Mouse (Mus musculus): ENCODE data around the gene Gpr176. TPM values are rescaled to one million over a fixed set of nuclear protein-coding genes. Genes with fewer than 3 reads are reported as not detected.

Gpr176 gene
- polyA plus RNA-seq, 1 experiment from 2014 or later, result 0.39 TPM

DNA sequence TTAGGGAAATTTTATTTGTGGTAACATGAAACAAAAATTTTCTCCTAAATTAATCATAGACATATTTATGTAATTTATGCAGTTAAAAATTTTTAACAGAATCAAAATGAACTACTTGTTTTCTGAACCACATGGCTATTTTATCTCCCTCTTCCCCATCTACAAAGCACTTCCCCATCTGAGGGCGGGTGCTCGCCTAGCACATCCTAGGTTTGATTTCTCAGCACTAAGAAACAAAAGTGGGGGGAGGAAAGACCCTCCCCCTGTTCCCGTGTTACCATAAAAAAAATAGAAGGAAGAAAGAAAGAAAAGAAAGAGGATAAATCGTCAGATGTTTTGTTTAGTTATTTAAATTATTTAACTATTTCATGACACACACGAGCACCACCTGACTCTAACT lies 18.0 kb upstream of the Gpr176 start:
- Histone ChIP-seq H3K27ac (replicated peaks) (no peak overlapping the region), H3K4me2 (replicated peaks; ENCODE audit: low read depth) (no peak overlapping the region), H3K4me1 (replicated peaks; ENCODE audit: control insufficient read depth, insufficient read depth) (no peaks in the 10 kb centered on the region; the same call in 1 of the 2 replicates), H3K27me3 (ENCODE audit: control insufficient read depth, insufficient read depth, low read length) (no peaks in the 10 kb centered on the region), H3K4me3 (ENCODE audit: low read depth, low read length) (no peak overlapping the region), H3K9me3 (ENCODE audit: control insufficient read depth, low read length) (no peaks in the 10 kb centered on the region), H3K9ac (ENCODE audit: low read length) (no peak overlapping the region), H3K36me3 (ENCODE audit: control insufficient read depth, insufficient read depth, low read length) (no peaks in the 10 kb centered on the region)
- WGBS, result 63% methylated on average over 5 of the region's 5 CpGs
- DNase-seq (ENCODE audit: low spot score) (no peak), ATAC-seq (ENCODE audit: low FRiP score, low TSS enrichment) (no peak)
- TF ChIP-seq EP300 (optimal IDR thresholded peaks at IDR 0.05) (no peak), CTCF (IDR thresholded peaks at IDR 0.05; ENCODE audit: low read depth) (no peak)

DNA sequence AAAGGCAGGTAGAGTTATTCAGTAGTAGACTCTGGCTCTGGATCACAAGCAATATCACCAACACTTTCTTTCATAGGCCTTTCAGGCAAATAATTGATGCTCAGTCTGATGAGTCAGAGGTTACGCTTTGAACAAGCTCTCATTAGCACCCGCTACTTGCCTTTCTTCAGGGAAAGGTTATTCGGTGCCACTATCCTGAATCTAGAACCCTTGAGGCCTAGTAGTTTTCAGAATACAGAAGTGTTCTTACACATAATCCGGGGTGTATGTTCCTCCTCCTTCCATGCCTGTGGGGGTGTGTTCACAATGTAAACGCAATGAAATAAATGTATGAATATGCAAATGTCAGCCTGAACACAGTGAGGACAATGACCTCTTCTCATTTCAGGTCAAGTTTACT lies 16.9 kb upstream of the Gpr176 start:
- no peak for TF ChIP-seq EP300 (optimal IDR thresholded peaks at IDR 0.05)
- TF ChIP-seq CTCF (IDR thresholded peaks at IDR 0.05; ENCODE audit: low read depth), result no peak
- no peaks in the 10 kb centered on the region for H3K36me3 ChIP-seq (ENCODE audit: control insufficient read depth, insufficient read depth, low read length)
- peak overlapping the region; percentile 71 for H3K4me2 ChIP-seq (replicated peaks; ENCODE audit: low read depth)
- WGBS, result 64% methylated on average over 5 of the region's 5 CpGs
- ATAC-seq (ENCODE audit: low FRiP score, low TSS enrichment) (no peak), DNase-seq (ENCODE audit: low spot score) (no peak)
- no peak overlapping the region for H3K4me3 ChIP-seq (ENCODE audit: low read depth, low read length)
- H3K9me3 ChIP-seq (ENCODE audit: control insufficient read depth, low read length), result no peaks in the 10 kb centered on the region
- H3K27ac ChIP-seq (replicated peaks), result 0 out of 2 replicates have a peak overlapping the region, but pooled peaks have one; percentile 8
- H3K4me1 ChIP-seq (replicated peaks; ENCODE audit: control insufficient read depth, insufficient read depth), result no peaks in the 10 kb centered on the region; the same call in 1 of the 2 replicates
- no peaks in the 10 kb centered on the region for H3K27me3 ChIP-seq (ENCODE audit: control insufficient read depth, insufficient read depth, low read length)
- H3K9ac ChIP-seq (ENCODE audit: low read length), result no peak overlapping the region

DNA sequence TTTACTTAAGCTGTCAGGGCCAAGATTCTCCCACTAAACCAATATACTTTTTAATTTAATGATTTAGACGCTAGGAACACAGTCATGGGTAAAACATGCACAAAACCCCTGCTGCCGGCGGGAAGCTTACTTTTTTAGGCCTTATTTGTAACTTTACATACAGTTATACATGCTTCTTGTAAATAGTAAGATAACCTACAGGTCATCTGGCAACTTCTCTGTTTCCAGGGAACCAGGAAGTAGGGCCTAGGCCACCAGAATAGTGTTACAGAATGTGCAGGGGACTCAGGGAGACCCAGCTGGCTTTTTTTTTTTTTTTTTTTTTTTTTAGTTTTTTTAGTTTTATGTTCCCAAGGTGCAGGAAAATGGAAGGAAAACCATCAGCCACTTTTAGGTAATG lies 16.4 kb upstream of the Gpr176 start:
- Histone ChIP-seq H3K4me2 (replicated peaks; ENCODE audit: low read depth) (peak overlapping the region; percentile 71), H3K27ac (replicated peaks) (no peak overlapping the region), H3K4me3 (ENCODE audit: low read depth, low read length) (peak overlapping the region; percentile 86), H3K9me3 (ENCODE audit: control insufficient read depth, low read length) (no peaks in the 10 kb centered on the region), H3K27me3 (ENCODE audit: control insufficient read depth, insufficient read depth, low read length) (no peaks in the 10 kb centered on the region), H3K9ac (ENCODE audit: low read length) (peak overlapping the region; percentile 89), H3K36me3 (ENCODE audit: control insufficient read depth, insufficient read depth, low read length) (no peaks in the 10 kb centered on the region), H3K4me1 (replicated peaks; ENCODE audit: control insufficient read depth, insufficient read depth) (no peaks in the 10 kb centered on the region; the same call in 1 of the 2 replicates)
- DNase-seq (ENCODE audit: low spot score), result no peak
- ATAC-seq (ENCODE audit: low FRiP score, low TSS enrichment), result no peak
- WGBS, result 13% methylated on average over 3 of the region's 3 CpGs
- TF ChIP-seq CTCF (IDR thresholded peaks at IDR 0.05; ENCODE audit: low read depth), result no peak
- TF ChIP-seq EP300 (optimal IDR thresholded peaks at IDR 0.05), result no peak

DNA sequence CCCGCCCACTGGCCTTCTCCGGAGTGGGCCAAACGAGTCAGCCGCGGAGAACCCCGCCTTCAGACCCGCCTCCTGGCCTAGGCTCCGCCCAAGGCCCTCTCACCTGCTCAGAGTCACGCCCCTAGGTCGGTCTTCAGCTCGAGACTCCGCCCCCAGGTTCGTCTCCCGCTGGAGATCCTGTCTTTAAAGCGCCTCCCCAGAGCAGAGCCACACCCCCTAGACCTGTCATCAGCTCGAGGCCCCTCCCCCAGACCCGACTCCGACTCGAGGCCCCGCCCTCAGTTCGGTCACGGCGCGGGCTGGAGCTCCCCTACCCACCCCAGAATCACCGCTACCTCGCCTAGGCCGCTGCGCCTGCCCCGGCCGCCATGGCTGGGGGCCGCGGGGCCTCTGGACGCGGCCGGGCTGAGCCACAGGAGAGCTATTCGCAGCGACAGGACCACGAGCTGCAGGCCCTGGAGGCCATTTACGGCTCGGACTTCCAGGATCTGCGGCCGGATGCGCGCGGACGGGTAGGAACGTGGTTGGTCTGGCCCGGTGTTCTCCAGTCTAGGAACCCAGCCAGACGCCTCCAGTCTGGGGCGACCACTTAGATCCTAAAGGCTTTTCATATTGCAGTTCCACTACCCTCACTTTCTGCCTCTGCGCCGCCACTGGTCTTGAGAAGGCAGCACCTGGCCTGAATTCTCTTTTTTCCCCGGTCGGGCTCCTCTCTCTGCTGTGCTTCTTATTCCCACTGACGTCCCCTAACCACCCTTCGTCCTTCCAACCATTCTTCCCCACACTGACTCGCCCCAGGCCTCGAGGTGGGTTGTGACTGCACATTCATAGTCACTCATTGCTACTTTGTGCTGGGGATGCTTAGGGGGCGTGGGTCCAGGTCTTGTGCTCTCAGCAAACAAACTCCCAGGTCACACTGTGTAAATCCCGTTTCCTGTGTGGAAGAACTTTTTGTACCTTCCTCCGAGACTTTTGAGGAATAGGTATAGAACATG lies 15.4 kb upstream of the Gpr176 start, which contains the start of gene Eif2ak4:
Gene Eif2ak4 (plus strand): TSS at position 278 of the 995 bp plus-strand sequence.
- Histone ChIP-seq H3K4me3 (ENCODE audit: low read depth, low read length) (peak within 1 kb of the TSS; percentile 86), H3K27me3 (ENCODE audit: control insufficient read depth, insufficient read depth, low read length) (no peaks in the 10 kb centered on the region), H3K27ac (replicated peaks) (peak within 1 kb of the TSS; percentile 94), H3K36me3 (ENCODE audit: control insufficient read depth, insufficient read depth, low read length) (no peaks in the 10 kb centered on the region), H3K9ac (ENCODE audit: low read length) (peak within 1 kb of the TSS; percentile 89), H3K4me1 (replicated peaks; ENCODE audit: control insufficient read depth, insufficient read depth) (no peaks in the 10 kb centered on the region; the same call in 1 of the 2 replicates), H3K9me3 (ENCODE audit: control insufficient read depth, low read length) (no peaks in the 10 kb centered on the region), H3K4me2 (replicated peaks; ENCODE audit: low read depth) (peak within 1 kb of the TSS; percentile 71)
- under 1% methylated on average over 60 of the region's 61 CpGs for whole genome bisulfite sequencing
- DNase-seq (ENCODE audit: low spot score), result peak; percentile 100
- peak; percentile 99 for ATAC-seq (ENCODE audit: low FRiP score, low TSS enrichment)
- no peak; the same call in 1 of the 2 replicates for TF ChIP-seq CTCF (IDR thresholded peaks at IDR 0.05; ENCODE audit: low read depth)
- TF ChIP-seq EP300 (optimal IDR thresholded peaks at IDR 0.05), result no peak

DNA sequence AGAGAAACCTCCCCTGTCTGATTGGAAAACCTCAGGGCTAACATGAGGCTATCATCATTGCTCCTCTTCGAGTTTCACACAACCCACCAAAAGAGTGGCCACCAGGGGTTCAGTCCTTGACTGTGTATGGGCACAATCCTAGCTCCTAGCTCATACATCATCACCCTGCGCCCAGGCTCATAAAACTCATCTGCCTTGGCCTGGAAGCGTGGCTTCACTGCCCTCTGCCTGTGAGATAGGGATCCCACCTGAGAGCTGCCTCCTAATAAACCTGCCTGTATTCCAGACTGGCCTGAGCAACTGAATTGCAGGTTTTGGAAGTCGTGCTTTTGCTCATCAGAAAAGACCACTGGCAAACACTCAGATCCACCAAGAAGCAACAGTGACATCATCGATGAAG lies 10.2 kb upstream of the Gpr176 start:
- Histone ChIP-seq H3K36me3 (ENCODE audit: control insufficient read depth, insufficient read depth, low read length) (no peaks in the 10 kb centered on the region), H3K27ac (replicated peaks) (no peak overlapping the region), H3K9me3 (ENCODE audit: control insufficient read depth, low read length) (no peaks in the 10 kb centered on the region), H3K9ac (ENCODE audit: low read length) (no peak overlapping the region), H3K4me2 (replicated peaks; ENCODE audit: low read depth) (no peak overlapping the region), H3K4me3 (ENCODE audit: low read depth, low read length) (no peak overlapping the region), H3K27me3 (ENCODE audit: control insufficient read depth, insufficient read depth, low read length) (no peaks in the 10 kb centered on the region), H3K4me1 (replicated peaks; ENCODE audit: control insufficient read depth, insufficient read depth) (no peaks in the 10 kb centered on the region)
- DNase-seq (ENCODE audit: low spot score) (peak; percentile 14), ATAC-seq (ENCODE audit: low FRiP score, low TSS enrichment) (no peak)
- TF ChIP-seq EP300 (optimal IDR thresholded peaks at IDR 0.05) (no peak), CTCF (IDR thresholded peaks at IDR 0.05; ENCODE audit: low read depth) (peak; percentile 27; the same call in 1 of the 2 replicates)
- WGBS, result 76% methylated on average over 5 of the region's 5 CpGs

DNA sequence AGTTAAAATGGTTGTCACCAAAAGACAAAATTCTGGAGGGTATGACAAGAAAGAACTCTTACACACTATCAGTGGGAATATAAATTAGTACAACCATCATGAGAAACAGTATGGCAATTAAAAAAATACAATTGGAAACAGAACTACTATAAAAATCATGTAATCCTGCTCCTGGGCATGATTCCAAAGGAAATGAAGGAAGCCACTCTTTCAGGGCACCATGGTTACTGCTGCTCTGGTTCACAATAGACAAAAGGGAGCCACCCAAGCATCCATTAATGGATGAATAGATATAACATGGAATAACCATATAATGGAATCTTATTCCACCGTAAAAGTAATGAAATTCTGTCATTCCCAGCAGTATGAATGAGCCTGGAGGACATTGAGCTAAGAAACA lies 6.5 kb upstream of the Gpr176 start:
- DNase-seq (ENCODE audit: low spot score) (no peak), ATAC-seq (ENCODE audit: low FRiP score, low TSS enrichment) (no peak)
- no peak overlapping the region for H3K4me3 ChIP-seq (ENCODE audit: low read depth, low read length)
- no peak overlapping the region for H3K27ac ChIP-seq (replicated peaks)
- 61% methylated on average over 1 of the region's 1 CpGs for WGBS
- no peaks in the 10 kb centered on the region for H3K4me1 ChIP-seq (replicated peaks; ENCODE audit: control insufficient read depth, insufficient read depth)
- H3K27me3 ChIP-seq (ENCODE audit: control insufficient read depth, insufficient read depth, low read length), result no peaks in the 10 kb centered on the region
- no peak overlapping the region for H3K9ac ChIP-seq (ENCODE audit: low read length)
- no peak for TF ChIP-seq EP300 (optimal IDR thresholded peaks at IDR 0.05)
- no peak for TF ChIP-seq CTCF (IDR thresholded peaks at IDR 0.05; ENCODE audit: low read depth)
- H3K4me2 ChIP-seq (replicated peaks; ENCODE audit: low read depth), result no peak overlapping the region
- H3K9me3 ChIP-seq (ENCODE audit: control insufficient read depth, low read length), result no peaks in the 10 kb centered on the region
- H3K36me3 ChIP-seq (ENCODE audit: control insufficient read depth, insufficient read depth, low read length), result no peaks in the 10 kb centered on the region

Data from stomach, postnatal 0 days (tissue).